In genomic region chr17:34031465-34032173, GRCm38 (mm10) we compare ENCODE assay signal across 7 mouse cellular contexts. TPM values are rescaled to one million over a fixed set of nuclear protein-coding genes. Genes with fewer than 3 reads are reported as not detected.
DNase-seq lines count a peak whose midpoint lies in the region; ATAC-seq lines count a peak whose summit lies in the region.

Slc39a7 (minus strand) TSS chr17:34031682.
Rxrb (plus strand) TSS chr17:34031812.

- H3K4me3 ChIP-seq in embryonic facial prominence, embryonic 11.5 days (ENCODE audit: low read depth, low read length), result peak within 1 kb of the TSS; percentile 93
- H3K4me3 ChIP-seq in limb, embryonic 10.5 days, result peak within 1 kb of the TSS; percentile 77
- peak within 1 kb of the TSS; percentile 90 for H3K4me3 ChIP-seq in midbrain, embryonic 13.5 days (replicated peaks)

- H3K36me3 ChIP-seq in embryonic facial prominence, embryonic 11.5 days (replicated peaks; ENCODE audit: control insufficient read depth, insufficient read depth, low read depth, low read length), result peaks cover 11% of the 10 kb centered on the region
- peaks cover 66% of the 10 kb centered on the region for H3K36me3 ChIP-seq in limb, embryonic 10.5 days
- H3K36me3 ChIP-seq in midbrain, embryonic 13.5 days, result peaks cover 50% of the 10 kb centered on the region

- peak within 1 kb of the TSS; percentile 87 for H3K4me2 ChIP-seq in embryonic facial prominence, embryonic 11.5 days (ENCODE audit: low read depth, low read length)
- H3K4me2 ChIP-seq in midbrain, embryonic 13.5 days (replicated peaks), result peak within 1 kb of the TSS; percentile 100

- peaks cover 18% of the 10 kb centered on the region for H3K4me1 ChIP-seq in embryonic facial prominence, embryonic 11.5 days (ENCODE audit: control insufficient read depth, insufficient read depth, low read length)
- H3K4me1 ChIP-seq in limb, embryonic 10.5 days, result peaks cover 62% of the 10 kb centered on the region
- H3K4me1 ChIP-seq in midbrain, embryonic 13.5 days (replicated peaks), result peaks cover 61% of the 10 kb centered on the region

- WGBS in embryonic facial prominence, embryonic 11.5 days, result under 1% methylated on average over 58 of the region's 88 CpGs
- WGBS in limb, embryonic 10.5 days, result under 1% methylated on average over 80 of the region's 88 CpGs
- under 1% methylated on average over 66 of the region's 88 CpGs for WGBS in midbrain, embryonic 13.5 days

- peak; percentile 36 for ATAC-seq in embryonic facial prominence, embryonic 11.5 days (replicated peaks; ENCODE audit: insufficient number of reproducible peaks, low FRiP score, low TSS enrichment, low read depth)
- ATAC-seq in granulocyte monocyte progenitor cell, adult 5-6 weeks (replicated peaks; ENCODE audit: poor library complexity, severe bottlenecking), result peak; percentile 52
- peak; percentile 76 for ATAC-seq in midbrain, embryonic 13.5 days

- H3K9ac ChIP-seq in embryonic facial prominence, embryonic 11.5 days (replicated peaks; ENCODE audit: low read length), result peak within 1 kb of the TSS; percentile 93
- peak within 1 kb of the TSS; percentile 96 for H3K9ac ChIP-seq in midbrain, embryonic 13.5 days (replicated peaks)

- H3K9me3 ChIP-seq in embryonic facial prominence, embryonic 11.5 days (replicated peaks; ENCODE audit: control insufficient read depth, low read length), result no peaks in the 10 kb centered on the region
- H3K9me3 ChIP-seq in limb, embryonic 10.5 days (replicated peaks), result no peaks in the 10 kb centered on the region
- no peaks in the 10 kb centered on the region for H3K9me3 ChIP-seq in midbrain, embryonic 13.5 days

- DNase-seq in adrenal gland, postnatal 14 days, result peak; percentile 100
- DNase-seq in embryonic facial prominence, embryonic 11.5 days (ENCODE audit: low spot score), result peak; percentile 97
- peak; percentile 98 for DNase-seq in kidney, adult 11 months
- DNase-seq in limb, embryonic 10.5 days (ENCODE audit: low spot score), result peak; percentile 100
- peak; percentile 98 for DNase-seq in spleen, adult 12 weeks (ENCODE audit: low spot score)

- no peaks in the 10 kb centered on the region for H3K27me3 ChIP-seq in embryonic facial prominence, embryonic 11.5 days (ENCODE audit: control insufficient read depth, insufficient read depth, low read length)
- H3K27me3 ChIP-seq in limb, embryonic 10.5 days (ENCODE audit: low read depth, poor library complexity, severe bottlenecking), result no peaks in the 10 kb centered on the region
- no peaks in the 10 kb centered on the region for H3K27me3 ChIP-seq in midbrain, embryonic 13.5 days

- H3K27ac ChIP-seq in embryonic facial prominence, embryonic 11.5 days (replicated peaks; ENCODE audit: low read depth, low read length), result peak within 1 kb of the TSS; percentile 91
- peak within 1 kb of the TSS; percentile 96 for H3K27ac ChIP-seq in limb, embryonic 10.5 days
- peak within 1 kb of the TSS; percentile 98 for H3K27ac ChIP-seq in midbrain, embryonic 13.5 days

RNA-seq across cellular contexts. Expression of gene Slc39a7, which starts in this region (rescaled TPM):
- 127 and 161 TPM in 2 replicates for total RNA-seq in adrenal gland, postnatal 14 days (2021)
- 72.1 and 78.3 TPM in 2 replicates for polyA plus RNA-seq in embryonic facial prominence, embryonic 11.5 days (2014; fragmentation: Nextera tagmentation; extraction: Ambion mirVana)
- total RNA-seq in granulocyte monocyte progenitor cell, adult 5-6 weeks (2014; fragmentation: Nextera tagmentation), result 41.0 and 56.8 TPM in 2 replicates
- 99.8 and 103 TPM in 2 replicates for total RNA-seq in granulocyte monocyte progenitor cell, adult 5-6 weeks (2017)
- 196 TPM in 2 replicates for polyA plus RNA-seq in limb, embryonic 10.5 days (2016; fragmentation: Nextera tagmentation; extraction: Ambion mirVana)
- polyA plus RNA-seq in midbrain, embryonic 13.5 days (2015; fragmentation: Nextera tagmentation; extraction: Ambion mirVana), result 176 and 180 TPM in 2 replicates

RNA-seq across cellular contexts. Expression of gene Rxrb, which starts in this region (rescaled TPM):
- 54.5 and 66.6 TPM in 2 replicates for total RNA-seq in adrenal gland, postnatal 14 days (2021)
- 14.9 and 15.8 TPM in 2 replicates for polyA plus RNA-seq in embryonic facial prominence, embryonic 11.5 days (2014; fragmentation: Nextera tagmentation; extraction: Ambion mirVana)
- 51.0 and 55.4 TPM in 2 replicates for total RNA-seq in granulocyte monocyte progenitor cell, adult 5-6 weeks (2014; fragmentation: Nextera tagmentation)
- 40.5 and 47.2 TPM in 2 replicates for total RNA-seq in granulocyte monocyte progenitor cell, adult 5-6 weeks (2017)
- polyA plus RNA-seq in limb, embryonic 10.5 days (2016; fragmentation: Nextera tagmentation; extraction: Ambion mirVana), result 49.9 and 51.0 TPM in 2 replicates
- polyA plus RNA-seq in midbrain, embryonic 13.5 days (2015; fragmentation: Nextera tagmentation; extraction: Ambion mirVana), result 57.9 and 62.7 TPM in 2 replicates

Comparison
In these comparisons a context has a peak if more than half of its experiments do, and no peak if none do; other contexts are left out.
1. Peak in every context shown above with its lines: DNase-seq, ATAC-seq, H3K4me3 ChIP-seq and H3K27ac ChIP-seq.